Mouse (Mus musculus) layer of hippocampus, adult 2 months (tissue): ENCODE measurements around the gene Mroh9. TPM values are rescaled to one million over a fixed set of nuclear protein-coding genes. Genes with fewer than 3 reads are reported as not detected.

Experiments
- DNase-seq, 2 experiments: peaks; one replicate each; pipeline ENCODE4 v3.0.0; 2022; ENCODE audit warnings: low spot score in 2 of 2
- H3K27ac ChIP-seq: fragments of 200-600 bp; 2 replicates; pipeline ENCODE4 v1.8.1; 2022
- H3K4me3 ChIP-seq: fragments of 200-600 bp; 2 replicates; pipeline ENCODE4 v1.8.1; 2022; ENCODE audit warnings: mild to moderate bottlenecking
- CTCF ChIP-seq: fragments of 200-600 bp; conservative IDR thresholded peaks from 2 replicates; pipeline ENCODE4 v1.8.1; 2022; ENCODE audit warnings: antibody characterized with exemption, mild to moderate bottlenecking, moderate library complexity
- long read RNA-seq, 2 experiments: library from polyadenylated mRNA; stranded (forward); transcript quantifications; one replicate each; pipeline ENCODE4 v2.0.0; 2021; ENCODE audit warnings: borderline mapping rate in 2 of 2
- total RNA-seq, 2 experiments: library from RNA; stranded (reverse); gene quantifications; 2 replicates each; pipeline ENCODE4 v1.2.3; 2021

The Mroh9 gene
- total RNA-seq = not detected
- long read RNA-seq, experiment 1 = 0 reads
- long read RNA-seq, experiment 2 = 0 reads

DNA sequence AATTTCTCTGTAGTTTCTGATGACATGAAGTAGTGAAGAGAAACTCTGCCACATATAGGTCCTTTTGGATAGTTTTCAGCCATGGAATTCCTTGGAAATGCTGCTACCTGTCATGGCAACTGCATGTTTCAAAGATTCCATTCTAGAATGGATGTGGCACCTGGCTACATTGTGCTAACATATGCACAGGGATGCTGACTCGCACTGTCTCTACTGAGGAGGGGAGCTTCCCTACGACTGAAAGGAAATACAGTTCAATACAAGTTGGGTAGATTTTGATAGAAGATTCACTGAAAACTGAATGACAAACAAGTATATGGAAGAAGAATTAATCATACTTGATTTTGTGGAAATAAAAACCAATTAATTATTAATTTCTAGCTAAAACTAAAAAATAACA, at the start of gene Mroh9:
TSS of gene Mroh9 (minus strand) at position 101 of the 400 bp plus-strand sequence.
- no peak for TF ChIP-seq CTCF
- no peak for DNase-seq
- no peak within 1 kb of the TSS for H3K27ac ChIP-seq

DNA sequence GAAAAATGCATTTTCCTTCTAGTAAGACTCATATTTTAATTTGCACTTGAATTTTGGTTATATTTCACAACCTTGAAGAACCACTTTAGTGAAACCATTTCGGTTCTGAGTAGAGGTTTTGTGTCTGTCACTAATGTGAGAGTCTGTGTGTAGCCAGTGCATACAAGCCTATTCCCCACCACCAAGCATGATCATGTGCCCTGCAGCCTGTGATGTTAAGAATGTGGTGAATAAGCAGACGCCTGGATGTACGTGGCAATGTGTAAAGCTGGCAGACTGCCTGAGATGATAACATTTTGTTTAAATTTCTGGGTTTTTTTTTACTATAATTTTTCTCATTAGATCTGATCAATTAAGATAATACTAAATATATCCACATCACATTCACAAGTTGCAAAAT, 44.5 kb upstream of the Mroh9 start:
- Histone ChIP-seq H3K4me3 (no peak overlapping the region), H3K27ac (no peak overlapping the region)
- TF ChIP-seq CTCF = no peak
- no peak for DNase-seq

More for the DNA sequence above, at the start of gene Mroh9:
- H3K4me3 ChIP-seq = no peak within 1 kb of the TSS

GRCm38 (mm10) chr1:163129129-163129900, 43.8 kb upstream of the Mroh9 start:
- Histone ChIP-seq H3K4me3 (no peak overlapping the region), H3K27ac (0 out of 2 replicates have a peak overlapping the region, but pooled peaks have one; percentile 33)
- DNase-seq = no peak
- TF ChIP-seq CTCF = no peak

GRCm38 (mm10) chr1:163126175-163126881, 40.9 kb upstream of the Mroh9 start:
- Histone ChIP-seq H3K4me3 (no peak overlapping the region), H3K27ac (no peak overlapping the region)
- no peak for DNase-seq
- no peak for TF ChIP-seq CTCF

DNA sequence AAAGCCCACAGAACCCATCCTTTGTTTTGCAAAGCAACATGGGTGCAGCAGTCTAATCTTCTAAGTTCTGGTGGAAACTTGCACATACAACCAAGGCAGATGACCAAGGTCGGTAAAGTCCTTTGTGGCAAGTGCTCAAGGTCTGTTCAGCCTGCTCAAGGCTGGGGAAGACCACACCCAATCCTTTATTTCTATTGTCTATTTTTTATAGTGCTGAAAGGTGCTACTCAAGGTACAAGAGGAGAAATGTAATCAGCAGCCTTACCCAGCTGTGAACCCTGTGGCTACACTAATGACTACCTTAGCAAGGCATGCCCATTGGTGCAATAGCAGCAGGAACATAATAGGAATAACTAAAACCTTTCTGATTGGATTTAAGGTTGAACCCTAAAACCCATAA, 36.9 kb upstream of the Mroh9 start:
- no peak overlapping the region for H3K4me3 ChIP-seq
- no peak for DNase-seq
- no peak for TF ChIP-seq CTCF
- no peak overlapping the region for H3K27ac ChIP-seq

GRCm38 (mm10) chr1:163113461-163114174, 28.1 kb upstream of the Mroh9 start:
- no peak for DNase-seq

DNA sequence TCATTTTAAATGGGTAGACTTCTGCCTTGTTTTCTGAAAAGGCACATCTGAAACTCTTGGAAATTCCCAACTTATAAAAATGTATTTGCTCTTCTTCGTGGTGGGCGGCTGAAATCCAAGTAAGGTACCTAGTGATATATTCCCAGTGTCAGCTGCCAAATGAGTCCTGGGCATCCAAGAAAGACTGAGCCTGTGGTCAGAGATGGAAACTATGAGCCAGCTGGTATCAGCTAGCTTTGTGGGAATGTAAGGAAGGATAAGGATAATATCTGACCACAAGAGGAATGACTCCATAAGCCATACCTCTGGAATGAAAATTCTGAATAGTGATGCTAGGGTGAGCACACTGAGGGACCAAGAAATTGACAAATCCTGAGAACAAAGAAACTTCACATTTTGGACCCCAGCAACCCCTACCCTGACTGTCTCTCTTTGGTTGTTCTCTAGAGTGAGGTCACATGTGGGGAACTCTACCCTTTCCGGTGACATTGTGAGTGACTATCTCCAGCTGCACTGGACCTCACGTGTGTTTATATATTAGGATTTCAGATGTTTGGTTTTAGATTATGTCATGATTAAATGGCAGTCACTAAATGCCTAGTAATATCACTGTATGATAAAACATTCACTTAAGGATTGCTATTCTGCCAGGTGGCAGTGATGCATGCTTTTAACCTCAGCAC, 27.2 kb upstream of the Mroh9 start:
- H3K27ac ChIP-seq = no peak overlapping the region
- TF ChIP-seq CTCF = no peak
- DNase-seq = no peak
- H3K4me3 ChIP-seq = no peak overlapping the region

More at GRCm38 (mm10) chr1:163113461-163114174, 28.1 kb upstream of the Mroh9 start:
- Histone ChIP-seq H3K4me3 (no peak overlapping the region), H3K27ac (no peak overlapping the region)
- TF ChIP-seq CTCF = no peak

DNA sequence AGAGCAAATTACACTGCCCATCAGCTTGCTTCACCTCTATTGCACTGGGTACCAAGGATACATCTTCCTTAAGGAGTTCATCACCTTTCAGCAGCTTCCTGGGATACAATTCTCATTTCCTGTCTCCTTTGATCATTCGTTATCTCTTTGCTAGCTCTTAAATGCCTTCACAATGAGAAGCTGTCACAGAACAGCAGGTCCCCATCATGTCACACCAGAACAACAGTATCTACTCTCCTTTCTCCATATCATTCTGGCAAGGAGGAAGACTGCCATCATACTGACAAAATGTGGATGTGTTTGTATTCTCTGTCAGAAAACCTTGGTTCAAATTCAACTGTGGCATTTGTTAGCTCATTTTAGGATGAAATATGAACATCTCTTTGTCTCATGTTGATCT, 19.5 kb upstream of the Mroh9 start:
- DNase-seq = no peak
- no peak overlapping the region for H3K4me3 ChIP-seq
- no peak for TF ChIP-seq CTCF
- no peak overlapping the region for H3K27ac ChIP-seq

- Histone ChIP-seq H3K4me3 (no peak overlapping the region), H3K27ac (no peak overlapping the region)
- TF ChIP-seq CTCF = peak; percentile 80
- DNase-seq = peak; percentile 19 to 69
Observed at GRCm38 (mm10) chr1:163091438-163092155, 6.1 kb upstream of the Mroh9 start.

- no peak overlapping the region for H3K4me3 ChIP-seq
- TF ChIP-seq CTCF = peak; percentile 91
- no peak overlapping the region for H3K27ac ChIP-seq
Observed at GRCm38 (mm10) chr1:163070502-163070901, 15.0 kb downstream of the Mroh9 start.

DNA sequence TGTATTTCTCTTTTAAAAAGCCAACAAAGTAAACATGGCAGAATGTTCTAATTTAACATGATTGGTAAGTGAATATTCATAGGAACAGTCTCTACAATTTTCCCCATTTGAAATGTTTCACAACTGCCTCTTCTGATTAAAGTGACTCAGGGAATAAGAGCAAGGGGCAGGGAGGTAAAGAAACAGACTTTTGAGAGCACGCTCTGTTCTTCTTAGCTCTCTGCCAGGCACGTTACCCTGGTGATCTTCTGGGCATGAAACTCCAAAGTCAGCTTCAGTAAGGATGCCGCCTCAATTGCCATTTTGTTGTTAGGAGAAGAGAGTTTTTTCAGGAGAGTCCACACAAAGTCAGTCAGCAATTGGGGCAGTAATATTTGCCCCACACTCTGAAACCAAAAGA, 25.1 kb downstream of the Mroh9 start:
- Histone ChIP-seq H3K4me3 (no peak overlapping the region), H3K27ac (no peak overlapping the region)
- DNase-seq = peak; percentile 8 to 11
- TF ChIP-seq CTCF = no peak

More at GRCm38 (mm10) chr1:163070502-163070901, 15.0 kb downstream of the Mroh9 start:
- DNase-seq = peak; percentile 21 to 63

DNA sequence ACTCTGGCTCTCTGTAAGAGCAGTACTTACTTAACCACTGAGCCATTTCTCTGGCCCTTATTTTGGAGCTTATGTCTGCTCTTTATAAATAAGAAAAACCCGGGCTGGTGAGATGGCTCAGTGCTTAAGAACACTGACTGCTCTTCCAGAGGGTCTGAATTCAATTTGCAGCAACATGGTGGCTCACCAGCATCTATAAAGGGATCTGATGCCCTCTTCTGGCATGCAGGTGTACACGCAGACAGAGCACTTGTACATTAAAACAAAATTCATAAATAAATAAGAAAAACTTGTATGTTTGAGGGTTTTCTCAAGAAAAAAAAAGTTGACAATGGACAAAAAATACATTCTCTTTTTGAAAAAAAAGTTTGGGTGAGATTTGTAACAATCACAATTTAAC, 28.1 kb downstream of the Mroh9 start:
- no peak overlapping the region for H3K27ac ChIP-seq
- peak; percentile 77 for TF ChIP-seq CTCF
- peak in 1 of 2 experiments; percentile 4 for DNase-seq
- no peak overlapping the region for H3K4me3 ChIP-seq
